Mouse (Mus musculus) neural tube, embryonic 13.5 days (tissue): ENCODE data around the gene Pym1. TPM values are rescaled to one million over a fixed set of nuclear protein-coding genes. Genes with fewer than 3 reads are reported as not detected.

Experiments used
- ATAC-seq: fragments of 200-750 bp; cut with Nextera tagmentation; 2 replicates; pipeline ENCODE4 v1.8.0; 2017; ENCODE audit warnings: low read depth, mild to moderate bottlenecking, moderate TSS enrichment, moderate library complexity
- H3K27ac ChIP-seq: fragments of 300-500 bp; sonication (generic); replicated peaks from 2 replicates; pipeline ENCODE4 v1.5.1; 2015; ENCODE audit warnings: moderate library complexity, mild to moderate bottlenecking, inconsistent platforms
- H3K27me3 ChIP-seq: fragments of 300-500 bp; sonication (generic); 2 replicates; pipeline ENCODE4 v1.6.1; 2015; ENCODE audit warnings: mild to moderate bottlenecking, inconsistent platforms
- H3K36me3 ChIP-seq: fragments of 300-500 bp; sonication (generic); 2 replicates; pipeline ENCODE4 v1.6.1; 2015; ENCODE audit warnings: mild to moderate bottlenecking, inconsistent platforms
- H3K4me1 ChIP-seq: fragments of 300-500 bp; sonication (generic); replicated peaks from 2 replicates; pipeline ENCODE4 v1.6.1; 2015; ENCODE audit warnings: inconsistent platforms
- H3K4me2 ChIP-seq: fragments of 300-500 bp; sonication (generic); 2 replicates; pipeline ENCODE4 v1.6.1; 2015; ENCODE audit warnings: inconsistent platforms, mild to moderate bottlenecking, moderate library complexity
- H3K4me3 ChIP-seq: fragments of 300-500 bp; sonication (generic); 2 replicates; pipeline ENCODE4 v1.5.1; 2015; ENCODE audit warnings: mild to moderate bottlenecking, inconsistent platforms
- H3K9ac ChIP-seq: fragments of 300-500 bp; sonication (generic); 2 replicates; pipeline ENCODE4 v1.6.1; 2015; ENCODE audit warnings: moderate library complexity, mild to moderate bottlenecking, inconsistent platforms
- H3K9me3 ChIP-seq: fragments of 300-500 bp; sonication (generic); 2 replicates; pipeline ENCODE4 v1.6.1; 2016; ENCODE audit warnings: inconsistent platforms
- WGBS: fragments of 180-500 bp; shearing (Covaris S2); methylation state at CpG from one replicate; pipeline ENCODE4 v1.1.7; 2015; 5-methylcytosine and 5-hydroxymethylcytosine counted together
- polyA plus RNA-seq: library from polyadenylated mRNA; unstranded; fragments of >200 nt; fragmentation: Nextera tagmentation; extraction: Ambion mirVana; gene quantifications from 2 replicates; pipeline ENCODE4 v1.2.1, GENCODE M21; 2015

Gene Pym1
- polyA plus RNA-seq, 1 experiment from 2014 or later, result 46.6 TPM

DNA sequence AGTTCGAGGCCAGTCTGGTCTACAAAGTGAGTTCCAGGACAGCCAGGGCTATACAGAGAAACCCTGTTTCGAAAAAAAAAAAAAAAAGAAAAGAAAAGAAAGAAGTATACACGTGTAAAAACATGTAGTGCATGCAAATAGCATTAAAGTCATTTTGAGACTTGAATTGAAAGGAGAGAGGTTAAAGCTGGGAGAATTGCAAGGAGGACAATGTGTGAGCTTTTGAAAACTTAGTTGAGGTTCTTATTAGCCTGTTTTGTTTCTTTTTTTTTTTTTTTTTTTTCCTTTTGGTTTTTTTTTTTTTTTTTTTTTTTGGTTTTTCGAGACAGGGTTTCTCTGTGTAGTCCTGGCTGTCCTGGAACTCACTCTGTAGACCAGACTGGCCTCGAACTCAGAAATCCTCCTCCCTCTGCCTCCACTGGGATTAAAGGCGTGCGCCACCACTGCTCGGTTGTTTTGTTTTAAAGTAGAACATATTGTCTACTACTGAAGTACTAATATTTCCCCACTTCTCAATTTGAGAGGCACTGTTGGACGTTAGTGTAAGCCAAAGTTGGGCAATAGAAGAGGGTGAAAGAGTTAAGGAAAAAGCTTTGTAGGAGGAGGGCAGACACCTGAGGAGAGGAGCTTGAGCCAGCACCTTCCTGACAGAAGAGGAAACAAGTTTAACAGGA lies 580 bp upstream of the Pym1 start:
- Histone ChIP-seq H3K27me3 (peaks cover 45% of the 10 kb centered on the region), H3K4me1 (peaks cover 47% of the 10 kb centered on the region), H3K9ac (peak overlapping the region; percentile 90), H3K9me3 (no peaks in the 10 kb centered on the region), H3K4me3 (peak overlapping the region; percentile 66), H3K27ac (peak overlapping the region; percentile 93), H3K36me3 (no peaks in the 10 kb centered on the region), H3K4me2 (peak overlapping the region; percentile 96)
- 41% methylated on average over 9 of the region's 9 CpGs for WGBS
- ATAC-seq, result no peak

DNA sequence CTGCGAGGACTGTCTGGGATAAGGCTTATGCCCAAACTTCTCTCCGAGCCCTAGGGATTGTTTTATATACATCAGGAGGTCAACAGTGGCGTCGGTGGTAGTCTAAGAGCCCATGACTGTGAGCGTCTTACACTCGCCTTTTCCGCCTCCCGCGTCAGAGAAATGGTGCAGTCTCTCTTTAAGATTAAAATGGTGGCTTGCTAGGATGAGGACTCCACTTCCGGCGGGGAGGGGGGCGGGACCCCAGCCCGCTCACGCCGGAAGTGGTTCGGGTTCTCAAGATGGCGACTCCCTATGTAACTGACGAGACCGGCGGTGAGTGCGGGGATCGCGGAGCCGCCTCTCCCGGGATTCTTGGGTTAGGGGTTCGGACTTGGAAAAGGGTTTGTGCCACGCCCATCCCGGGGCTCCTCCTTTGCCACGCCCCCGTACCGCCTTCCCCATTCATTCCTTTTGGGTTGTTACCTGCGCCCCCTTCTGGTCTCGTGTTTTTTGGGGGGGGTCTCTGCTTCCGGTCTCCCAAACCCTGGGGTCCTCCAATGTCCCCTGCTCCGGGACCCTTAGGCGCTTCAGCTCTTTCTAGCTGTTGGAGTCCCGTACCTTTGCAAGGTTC lies 669 bp downstream of the Pym1 start:
- no peaks in the 10 kb centered on the region for H3K9me3 ChIP-seq
- peaks cover 8% of the 10 kb centered on the region; the same call in 1 of the 2 replicates for H3K36me3 ChIP-seq
- peak overlapping the region; percentile 96 for H3K4me2 ChIP-seq
- peak overlapping the region; percentile 93 for H3K27ac ChIP-seq
- ATAC-seq, result peak; percentile 94
- H3K4me1 ChIP-seq, result peaks cover 39% of the 10 kb centered on the region
- peak overlapping the region; percentile 66 for H3K4me3 ChIP-seq
- peak overlapping the region; percentile 90 for H3K9ac ChIP-seq
- WGBS, result under 1% methylated on average over 37 of the region's 37 CpGs
- peaks cover 33% of the 10 kb centered on the region for H3K27me3 ChIP-seq

DNA sequence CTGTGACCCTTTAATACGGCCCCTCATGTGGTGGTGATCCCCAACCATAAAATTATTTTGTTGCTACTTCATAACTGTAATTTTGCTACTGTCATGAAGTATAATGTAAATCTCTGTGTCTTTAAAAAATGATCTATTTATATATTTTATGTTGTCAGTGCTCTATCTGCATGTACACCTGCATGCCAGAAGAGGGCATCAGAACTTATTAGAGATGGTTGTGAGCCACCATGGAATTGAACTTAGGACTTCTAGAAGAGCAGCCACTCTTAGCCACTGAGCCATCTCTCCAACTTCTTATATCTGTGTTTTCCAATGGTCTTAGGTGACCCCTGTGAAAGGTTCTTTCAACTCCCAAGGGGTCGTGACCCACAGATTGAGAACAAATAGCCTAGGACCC lies 25.2 kb downstream of the Pym1 start:
- H3K9ac ChIP-seq, result no peak overlapping the region
- no peak overlapping the region for H3K4me2 ChIP-seq
- H3K4me3 ChIP-seq, result no peak overlapping the region
- WGBS, result 89% methylated on average over 2 of the region's 2 CpGs
- no peaks in the 10 kb centered on the region for H3K27me3 ChIP-seq
- H3K9me3 ChIP-seq, result no peaks in the 10 kb centered on the region
- H3K4me1 ChIP-seq, result no peaks in the 10 kb centered on the region
- no peak overlapping the region for H3K27ac ChIP-seq
- H3K36me3 ChIP-seq, result peaks cover 3% of the 10 kb centered on the region; the same call in 1 of the 2 replicates
- no peak for ATAC-seq

DNA sequence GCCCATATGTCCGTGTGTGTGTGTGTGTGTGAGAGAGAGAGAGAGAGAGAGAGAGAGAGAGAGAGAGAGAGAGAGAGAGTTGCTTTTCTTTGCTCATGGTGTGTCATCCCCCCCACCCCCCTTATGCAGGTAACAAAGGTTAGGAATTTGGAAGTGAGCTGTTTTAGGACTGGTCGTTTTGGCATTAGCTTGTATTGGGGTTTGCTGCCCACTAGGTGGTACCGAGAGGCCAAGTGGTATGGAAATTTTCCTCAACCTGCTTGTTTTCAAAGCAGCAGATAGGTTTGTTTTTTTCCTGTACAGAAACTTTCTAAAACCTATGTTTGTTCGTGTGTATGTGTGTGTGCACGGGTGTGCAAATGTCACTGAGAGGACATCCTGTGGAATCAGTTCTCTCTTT lies 26.0 kb downstream of the Pym1 start:
- ATAC-seq, result no peak
- Histone ChIP-seq H3K4me1 (no peaks in the 10 kb centered on the region), H3K36me3 (no peaks in the 10 kb centered on the region), H3K9ac (no peak overlapping the region), H3K4me3 (no peak overlapping the region), H3K27me3 (no peaks in the 10 kb centered on the region), H3K27ac (no peak overlapping the region), H3K4me2 (no peak overlapping the region), H3K9me3 (no peaks in the 10 kb centered on the region)
- WGBS, result 27% methylated on average over 5 of the region's 5 CpGs

DNA sequence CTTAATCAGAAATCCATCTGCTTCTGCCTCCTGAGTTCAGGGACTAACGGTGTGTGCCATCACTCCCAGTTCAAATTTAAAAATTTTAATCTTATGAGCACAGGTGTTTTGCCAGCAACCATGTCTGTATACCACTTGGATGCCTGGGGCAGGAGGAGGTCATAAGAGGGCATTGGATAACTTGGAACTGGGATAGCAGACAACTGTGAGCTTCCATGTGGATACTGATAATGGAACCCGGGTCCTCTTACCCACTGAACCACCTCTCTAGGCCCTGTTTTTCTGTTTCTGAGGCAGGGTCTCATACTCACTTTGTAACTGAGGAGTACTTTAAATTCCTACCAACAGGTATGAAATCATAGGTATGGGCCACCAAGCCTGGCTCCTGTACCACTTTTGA lies 30.8 kb downstream of the Pym1 start:
- Histone ChIP-seq H3K9me3 (0 out of 2 replicates have a peak, but pooled peaks cover 6% of the 10 kb centered on the region), H3K4me3 (no peak overlapping the region), H3K27ac (no peak overlapping the region; the same call in 1 of the 2 replicates), H3K36me3 (no peaks in the 10 kb centered on the region), H3K27me3 (no peaks in the 10 kb centered on the region), H3K9ac (no peak overlapping the region), H3K4me1 (no peaks in the 10 kb centered on the region), H3K4me2 (no peak overlapping the region)
- WGBS, result 89% methylated on average over 2 of the region's 2 CpGs
- ATAC-seq, result no peak

DNA sequence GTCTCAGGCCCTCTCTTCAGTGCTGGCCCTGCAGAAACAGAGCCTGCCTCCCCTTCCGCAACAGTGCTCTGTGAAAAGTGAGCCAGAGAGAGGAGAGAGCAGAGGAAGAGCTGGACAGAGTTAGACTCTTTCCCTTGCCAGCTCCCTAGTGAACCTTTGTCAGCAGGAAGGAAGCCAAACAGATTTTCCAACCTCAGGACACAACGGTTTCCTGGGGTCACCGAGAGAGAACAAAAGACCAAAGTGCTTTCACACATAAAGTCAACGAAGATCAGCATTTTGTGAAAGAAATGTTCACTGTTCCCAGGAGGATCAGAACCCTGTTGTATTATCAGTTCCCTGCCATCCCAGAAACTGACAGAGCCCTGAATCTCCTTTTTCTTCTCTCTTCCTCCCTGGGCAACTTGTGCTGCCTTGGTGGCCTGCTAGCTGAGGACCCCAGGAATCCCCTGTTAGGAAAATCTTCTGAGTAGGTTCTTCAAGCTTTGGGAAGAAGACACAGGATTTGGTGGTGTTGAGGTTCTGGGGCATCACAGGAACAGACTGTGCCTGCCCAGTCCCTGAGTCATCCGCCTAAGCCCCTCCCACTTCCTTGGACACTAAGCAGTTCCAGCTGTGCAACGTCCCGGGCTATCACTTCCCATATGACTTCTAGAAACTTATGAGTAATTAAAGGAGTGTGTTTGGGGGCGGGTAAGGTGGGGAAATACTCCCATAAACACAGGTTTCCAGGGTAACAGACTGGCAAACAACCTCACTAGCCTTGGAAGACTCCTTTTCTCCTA lies 31.5 kb downstream of the Pym1 start:
- H3K4me3 ChIP-seq, result no peak overlapping the region
- peaks cover 13% of the 10 kb centered on the region; the same call in 1 of the 2 replicates for H3K9me3 ChIP-seq
- H3K27me3 ChIP-seq, result no peaks in the 10 kb centered on the region
- WGBS, result 43% methylated on average over 8 of the region's 8 CpGs
- ATAC-seq, result no peak
- no peak overlapping the region for H3K4me2 ChIP-seq
- H3K9ac ChIP-seq, result no peak overlapping the region
- H3K27ac ChIP-seq, result no peak overlapping the region; the same call in 1 of the 2 replicates
- no peaks in the 10 kb centered on the region for H3K36me3 ChIP-seq
- H3K4me1 ChIP-seq, result no peaks in the 10 kb centered on the region

DNA sequence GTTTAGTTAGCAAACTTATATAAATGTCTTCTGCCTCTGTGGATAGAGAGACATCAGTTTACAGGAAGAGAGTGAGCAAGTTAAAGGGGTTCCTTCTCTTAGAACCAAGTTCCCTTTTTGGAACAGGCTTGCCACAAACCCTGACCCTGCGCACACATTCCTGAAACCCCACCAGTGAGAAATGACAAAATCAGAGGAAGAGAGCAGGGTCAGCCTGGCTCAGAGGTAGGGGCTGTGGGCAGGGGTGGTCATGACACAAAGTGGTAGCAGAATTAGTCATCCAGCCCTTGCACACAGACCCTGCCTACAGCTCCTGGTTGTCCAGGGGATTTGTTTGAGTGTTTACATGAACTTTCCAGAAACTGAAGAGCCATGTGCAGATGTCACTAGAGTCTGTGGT lies 32.5 kb downstream of the Pym1 start:
- no peaks in the 10 kb centered on the region for H3K4me1 ChIP-seq
- no peak overlapping the region for H3K4me3 ChIP-seq
- no peak overlapping the region for H3K27ac ChIP-seq
- H3K27me3 ChIP-seq, result no peaks in the 10 kb centered on the region
- no peak for ATAC-seq
- H3K36me3 ChIP-seq, result no peaks in the 10 kb centered on the region
- H3K4me2 ChIP-seq, result no peak overlapping the region
- 92% methylated on average over 1 of the region's 1 CpGs for WGBS
- H3K9me3 ChIP-seq, result peaks cover 14% of the 10 kb centered on the region; the same call in 1 of the 2 replicates
- H3K9ac ChIP-seq, result no peak overlapping the region

DNA sequence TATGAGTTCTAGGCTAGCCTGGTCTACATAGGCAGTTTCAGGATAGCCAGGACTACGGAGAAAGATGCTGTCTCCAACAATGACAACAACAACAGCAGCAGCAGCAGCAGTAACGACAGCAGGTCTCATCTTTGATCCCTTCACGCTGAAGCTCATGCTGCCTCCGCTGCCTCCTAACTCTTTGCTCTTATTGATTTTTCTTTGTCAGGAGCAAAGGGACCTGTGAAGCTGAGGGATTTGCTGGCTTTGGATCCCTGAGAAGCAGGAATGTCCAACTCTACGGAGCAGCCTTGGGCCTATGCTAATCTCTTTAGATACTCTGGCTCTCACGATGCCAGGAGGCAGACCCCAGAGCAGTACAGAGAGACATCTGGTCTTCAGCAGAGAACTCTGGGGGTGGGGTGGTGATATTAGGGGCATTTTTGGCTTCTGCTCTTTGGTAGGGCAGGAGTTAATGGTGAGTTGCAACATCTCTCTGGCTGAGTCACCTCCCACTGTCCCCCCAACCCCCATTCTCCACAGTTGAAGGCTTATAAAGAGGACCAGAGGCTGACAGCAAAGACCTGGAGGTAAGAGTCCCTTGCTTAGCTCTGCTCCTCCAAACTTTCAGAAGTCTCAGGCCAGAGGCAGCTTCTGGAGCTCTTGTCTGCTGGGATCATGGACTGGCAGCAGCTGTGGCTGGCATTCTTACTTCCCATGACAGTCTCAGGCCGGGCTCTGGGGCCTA lies 42.9 kb downstream of the Pym1 start, which contains the start of gene Mmp19:
TSS of gene Mmp19 (plus strand) at position 513 of the 727 bp plus-strand sequence.
- Histone ChIP-seq H3K4me2 (no peak within 1 kb of the TSS), H3K9me3 (no peaks in the 10 kb centered on the region), H3K9ac (no peak within 1 kb of the TSS), H3K4me1 (no peaks in the 10 kb centered on the region), H3K4me3 (no peak within 1 kb of the TSS), H3K36me3 (no peaks in the 10 kb centered on the region), H3K27me3 (no peaks in the 10 kb centered on the region), H3K27ac (no peak within 1 kb of the TSS)
- WGBS, result 67% methylated on average over 7 of the region's 7 CpGs
- no peak for ATAC-seq

DNA sequence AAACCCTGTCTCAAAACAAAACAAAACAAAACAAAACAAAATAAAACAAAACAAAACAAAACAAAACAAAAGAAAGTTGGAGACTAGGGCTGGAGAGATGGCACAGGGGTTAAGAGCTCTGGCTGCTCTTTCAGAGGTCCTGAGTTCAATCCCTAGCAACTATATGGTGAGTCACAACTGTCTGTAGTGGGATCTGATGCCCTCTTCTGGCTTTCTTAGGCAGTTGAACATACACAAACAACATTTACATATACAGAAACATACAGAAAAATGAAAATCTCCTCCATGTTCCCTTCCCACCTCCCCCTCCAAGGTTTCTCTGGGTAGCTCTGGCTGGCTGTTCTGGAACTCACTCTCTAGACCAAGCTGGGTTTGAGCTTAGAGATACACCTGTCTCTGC lies 44.4 kb downstream of the Pym1 start:
- no peaks in the 10 kb centered on the region for H3K9me3 ChIP-seq
- H3K9ac ChIP-seq, result no peak overlapping the region
- no peaks in the 10 kb centered on the region for H3K27me3 ChIP-seq
- H3K4me1 ChIP-seq, result no peaks in the 10 kb centered on the region
- H3K27ac ChIP-seq, result no peak overlapping the region
- H3K36me3 ChIP-seq, result no peaks in the 10 kb centered on the region
- ATAC-seq, result no peak
- no peak overlapping the region for H3K4me3 ChIP-seq
- no peak overlapping the region for H3K4me2 ChIP-seq

DNA sequence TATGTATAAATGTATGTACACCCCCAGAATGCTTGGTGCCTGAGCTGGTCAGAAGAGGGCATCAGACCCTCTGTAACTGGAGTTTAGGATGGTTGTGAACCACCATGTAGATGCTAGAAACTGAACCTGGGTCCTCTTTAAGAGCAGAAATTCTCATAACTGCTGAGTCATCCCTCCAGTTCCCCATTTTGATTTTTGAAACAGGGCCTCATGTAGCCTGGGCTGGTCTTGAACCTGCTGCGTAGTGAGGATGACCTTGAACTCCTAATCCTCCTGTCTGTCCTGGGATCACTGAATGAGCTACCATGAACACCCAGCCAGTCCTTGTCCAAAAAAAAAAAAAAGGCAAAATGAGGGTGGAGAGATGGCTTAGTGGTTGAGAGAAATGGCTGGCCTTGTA lies 45.6 kb downstream of the Pym1 start:
- H3K27me3 ChIP-seq, result no peaks in the 10 kb centered on the region
- no peaks in the 10 kb centered on the region for H3K4me1 ChIP-seq
- H3K27ac ChIP-seq, result no peak overlapping the region
- 97% methylated on average over 1 of the region's 1 CpGs for WGBS
- no peak overlapping the region for H3K9ac ChIP-seq
- H3K36me3 ChIP-seq, result peaks cover 10% of the 10 kb centered on the region
- no peak for ATAC-seq
- H3K9me3 ChIP-seq, result no peaks in the 10 kb centered on the region
- H3K4me3 ChIP-seq, result no peak overlapping the region
- no peak overlapping the region for H3K4me2 ChIP-seq

DNA sequence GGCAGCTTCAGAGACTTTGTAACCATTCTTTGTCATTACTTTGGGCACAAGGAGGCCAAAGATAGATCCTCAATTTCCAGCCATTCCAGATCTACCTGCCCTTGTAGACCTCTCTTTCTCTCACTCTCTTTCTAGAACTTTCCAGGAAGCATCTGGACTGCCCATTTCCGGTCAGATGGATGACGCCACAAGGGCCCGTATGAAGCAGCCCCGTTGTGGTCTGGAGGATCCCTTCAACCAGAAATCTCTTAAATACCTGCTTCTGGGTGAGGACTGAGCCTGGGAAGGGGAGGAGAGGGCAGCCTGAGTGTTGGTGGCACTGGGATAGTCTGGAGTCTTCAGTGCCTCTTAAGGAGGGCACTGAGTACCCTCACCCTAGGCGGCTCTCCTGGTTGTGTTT lies 46.7 kb downstream of the Pym1 start:
- no peak for ATAC-seq
- WGBS, result 90% methylated on average over 5 of the region's 5 CpGs
- H3K27me3 ChIP-seq, result no peaks in the 10 kb centered on the region
- no peak overlapping the region for H3K4me3 ChIP-seq
- H3K36me3 ChIP-seq, result peaks cover 22% of the 10 kb centered on the region
- no peak overlapping the region for H3K27ac ChIP-seq
- H3K4me2 ChIP-seq, result no peak overlapping the region
- H3K4me1 ChIP-seq, result no peaks in the 10 kb centered on the region
- H3K9me3 ChIP-seq, result no peaks in the 10 kb centered on the region
- no peak overlapping the region for H3K9ac ChIP-seq

DNA sequence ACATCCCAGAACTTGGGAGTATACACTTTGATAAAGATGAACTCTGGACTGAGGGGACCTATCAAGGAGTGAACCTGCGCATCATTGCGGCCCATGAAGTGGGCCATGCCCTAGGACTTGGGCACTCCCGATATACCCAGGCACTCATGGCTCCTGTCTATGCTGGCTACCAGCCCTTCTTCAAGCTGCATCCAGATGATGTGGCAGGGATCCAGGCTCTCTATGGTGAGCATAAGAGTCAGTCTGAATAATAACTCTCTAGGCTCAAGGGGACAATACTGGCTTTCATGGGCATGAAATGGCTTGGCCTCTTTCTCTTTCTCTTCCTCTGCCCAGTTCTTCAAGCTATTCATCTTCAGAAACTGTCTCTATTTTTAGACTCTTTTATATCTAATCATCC lies 47.9 kb downstream of the Pym1 start:
- WGBS, result 97% methylated on average over 3 of the region's 3 CpGs
- Histone ChIP-seq H3K4me2 (no peak overlapping the region), H3K9me3 (no peaks in the 10 kb centered on the region), H3K4me1 (no peaks in the 10 kb centered on the region), H3K4me3 (no peak overlapping the region), H3K36me3 (peaks cover 32% of the 10 kb centered on the region), H3K27me3 (no peaks in the 10 kb centered on the region), H3K9ac (no peak overlapping the region), H3K27ac (no peak overlapping the region)
- ATAC-seq, result no peak
